Mouse (Mus musculus) limb, embryonic 10.5 days (tissue): Measurements from ENCODE around the gene Gm21764. TPM values are rescaled to one million over a fixed set of nuclear protein-coding genes. Genes with fewer than 3 reads are reported as not detected.
"Not testable (repeated sequence)": the region's sequence is repeated elsewhere in the genome, so short reads cannot be mapped to it uniquely, and the experiment has no call there.

Experiments used
- DNase-seq: peaks from one replicate; pipeline ENCODE4 v3.0.0-alpha.2; 2017; ENCODE audit warnings: low spot score
- H3K27ac ChIP-seq: fragments of 300-500 bp; sonication (generic); 2 replicates; pipeline ENCODE4 v1.5.1; 2016; ENCODE audit warnings: mild to moderate bottlenecking
- H3K27me3 ChIP-seq: fragments of 300-500 bp; sonication (generic); 2 replicates; pipeline ENCODE4 v1.6.1; 2016; ENCODE audit warnings: low read depth, mild to moderate bottlenecking; ENCODE audit not compliant: poor library complexity, severe bottlenecking
- H3K36me3 ChIP-seq: fragments of 300-500 bp; sonication (generic); 2 replicates; pipeline ENCODE4 v1.6.1; 2016; ENCODE audit warnings: mild to moderate bottlenecking, moderate library complexity
- H3K4me1 ChIP-seq: fragments of 300-500 bp; sonication (generic); 2 replicates; pipeline ENCODE4 v1.6.1; 2016
- H3K4me3 ChIP-seq: fragments of 300-500 bp; sonication (generic); 2 replicates; pipeline ENCODE4 v1.5.1; 2016; ENCODE audit warnings: mild to moderate bottlenecking, moderate library complexity
- H3K9me3 ChIP-seq: fragments of 300-500 bp; sonication (generic); replicated peaks from 2 replicates; pipeline ENCODE4 v1.6.1; 2016; ENCODE audit warnings: mild to moderate bottlenecking
- WGBS: fragments of 180-500 bp; shearing (Covaris S2); methylation state at CpG from one replicate; pipeline ENCODE4 v1.1.7; 2016; 5-methylcytosine and 5-hydroxymethylcytosine counted together
- polyA plus RNA-seq: library from polyadenylated mRNA; unstranded; fragments of >200 nt; fragmentation: Nextera tagmentation; extraction: Ambion mirVana; gene quantifications from 2 replicates; pipeline ENCODE4 v1.2.1, GENCODE M21; 2016

Gm21764 gene
- polyA plus RNA-seq = not detected in 2 replicates

DNA sequence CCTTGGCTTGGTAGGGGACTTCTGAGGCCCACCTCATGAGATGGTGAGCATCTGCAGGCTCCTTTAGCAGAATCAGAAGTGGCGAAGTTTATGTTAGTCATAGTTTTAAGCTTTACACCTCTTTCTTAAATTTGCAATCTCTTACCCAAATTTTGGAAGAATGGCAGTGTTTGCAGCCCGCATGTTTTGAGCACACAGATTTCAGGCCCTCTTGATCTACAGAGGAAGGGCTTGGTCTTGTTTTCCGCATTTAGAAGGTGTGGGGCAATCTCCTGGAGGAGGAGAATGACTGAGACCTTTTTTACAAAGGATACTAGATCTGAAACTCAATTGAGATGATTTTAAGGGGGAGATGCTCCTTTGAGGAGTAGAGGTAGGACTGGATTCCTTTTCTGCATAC is at the start of gene Gm21764:
Gene Gm21764 (minus strand): TSS at position 101 of the 400 bp plus-strand sequence.
- not testable (repeated sequence) for H3K9me3 ChIP-seq

DNA sequence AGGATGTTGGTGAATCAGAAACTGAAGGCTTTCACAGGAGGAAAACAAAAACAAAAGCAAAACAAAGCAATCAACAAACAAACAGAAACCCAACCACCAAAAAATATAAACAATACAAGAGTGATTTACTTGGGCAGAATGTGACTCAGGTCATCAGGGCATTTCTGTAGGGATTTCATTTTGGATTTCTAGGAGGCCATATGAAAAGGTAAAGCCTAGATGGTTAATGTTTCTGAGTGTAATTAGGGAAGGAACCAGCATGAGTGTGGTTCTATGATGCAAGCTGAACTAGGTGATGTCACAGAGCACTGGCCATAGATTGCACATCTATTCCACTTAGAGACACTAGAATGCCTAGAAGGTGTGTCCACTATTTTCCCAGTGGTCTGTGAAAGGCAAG is 27.2 kb upstream of the Gm21764 start, which contains the start of gene Ssty1:
Gene Ssty1 (plus strand): TSS at position 301 of the 400 bp plus-strand sequence.
- H3K27me3 ChIP-seq, H3K27ac ChIP-seq, DNase-seq: not testable (repeated sequence)

More for the DNA sequence above, at the start of gene Gm21764:
- not testable (repeated sequence) for H3K4me1 ChIP-seq, DNase-seq, H3K27ac ChIP-seq, H3K27me3 ChIP-seq, H3K4me3 ChIP-seq, H3K36me3 ChIP-seq
- no CpG with 5 or more reads among the region's 3 CpGs for WGBS

More for the DNA sequence above, 27.2 kb upstream of the Gm21764 start, which contains the start of gene Ssty1:
- H3K4me1 ChIP-seq, H3K36me3 ChIP-seq, H3K9me3 ChIP-seq, H3K4me3 ChIP-seq: not testable (repeated sequence)

Other genes with a start within 250 kb of the Gm21764 start
- not detected in 2 replicates for gene Gm21904, start 215.5 kb downstream of the Gm21764 start, polyA plus RNA-seq
- not detected in 2 replicates for gene Gm20772, start 187.1 kb downstream of the Gm21764 start, polyA plus RNA-seq
- gene Gm20831, start 187.1 kb downstream of the Gm21764 start, polyA plus RNA-seq = not detected in 2 replicates
- not detected in 2 replicates for gene Srsy, start 124.5 kb downstream of the Gm21764 start, polyA plus RNA-seq
- gene Ssty1, start 27.3 kb upstream of the Gm21764 start, polyA plus RNA-seq = not detected in 2 replicates